Mouse (Mus musculus): Measurements from ENCODE around the gene Slc10a1.

DNA sequence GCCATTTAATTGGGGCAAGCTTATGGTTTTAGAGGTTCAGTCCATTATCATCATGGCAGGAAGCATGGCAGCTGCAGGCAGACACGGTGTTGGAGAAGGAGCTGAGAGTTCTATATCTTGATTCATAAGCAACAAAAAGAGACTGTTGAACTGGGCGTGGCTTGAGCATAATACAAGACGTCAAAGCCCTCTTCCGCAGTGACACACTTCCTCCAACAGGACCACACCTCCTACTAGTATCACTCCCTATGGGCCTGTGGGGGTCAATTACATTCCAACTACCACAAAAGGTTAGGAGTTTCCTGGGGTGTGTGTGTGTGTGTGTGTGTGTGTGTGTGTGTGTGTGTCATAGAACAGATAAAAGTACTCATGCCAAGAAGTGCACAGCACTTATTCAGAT lies 32.4 kb upstream of the Slc10a1 start:
- TF ChIP-seq TAL1 (IDR thresholded peaks at IDR 0.05; ENCODE audit: low read length): no peak
- no peak for TF ChIP-seq GATA1 (IDR thresholded peaks at IDR 0.05; ENCODE audit: low read length)
